Mouse (Mus musculus) left cerebral cortex, postnatal 25 days (tissue): ENCODE results near the gene Sprr2f. TPM values are rescaled to one million over a fixed set of nuclear protein-coding genes. Genes with fewer than 3 reads are reported as not detected.

ENCODE experiments used
- DNase-seq, 2 experiments: peaks; one replicate each; pipeline ENCODE4 v3.0.0; 2022; ENCODE audit warnings: low spot score in 2 of 2, mixed read lengths in 1 of 2
- intact Hi-C: fragments of 180-260 bp; cut with DNase I; formaldehyde crosslinking; loops from one replicate; pipeline ENCODE4 v1.15.1; 2025
- total RNA-seq, 2 experiments: library from RNA; stranded (reverse); gene quantifications; 2 replicates each; pipeline ENCODE4 v1.2.3; 2021

Sprr2f gene
- not detected for total RNA-seq

GRCm38 (mm10) chr3:92364887-92365286 is at the start of gene Sprr2f:
Gene Sprr2f, plus strand, starts transcription at chr3:92365187.
- intact Hi-C loops: no loop called here
- DNase-seq: no peak

GRCm38 (mm10) chr3:92316320-92316719 is 48.7 kb upstream of the Sprr2f start, which contains the start of gene Sprr2b:
Gene Sprr2b, plus strand, starts transcription at chr3:92316620.
- intact Hi-C loops: no loop called here
- no peak for DNase-seq

- DNase-seq: no peak
- intact Hi-C loops: no loop called here
These were observed 47.6 kb upstream of the Sprr2f start for GRCm38 (mm10) chr3:92317384-92317783.

- intact Hi-C loops: no loop called here
- DNase-seq: no peak
These were observed 28.7 kb upstream of the Sprr2f start for GRCm38 (mm10) chr3:92336278-92336677.

GRCm38 (mm10) chr3:92338840-92339239 is 26.1 kb upstream of the Sprr2f start, which contains the start of gene Sprr2d:
Gene Sprr2d, plus strand, starts transcription at chr3:92339140.
- DNase-seq: no peak
- intact Hi-C loops: no loop called here

GRCm38 (mm10) chr3:92351843-92352242 is 13.1 kb upstream of the Sprr2f start, which contains the start of gene Sprr2e:
Gene Sprr2e, plus strand, starts transcription at chr3:92352143.
- DNase-seq: no peak
- intact Hi-C loops: no loop called here

- intact Hi-C loops: no loop called here
- no peak for DNase-seq
These were observed 3.4 kb upstream of the Sprr2f start for GRCm38 (mm10) chr3:92361619-92362018.

GRCm38 (mm10) chr3:92373613-92374012 is 8.6 kb downstream of the Sprr2f start:
- DNase-seq: peak in 1 of 2 experiments; percentile 45
- intact Hi-C loops: no loop called here

- DNase-seq: no peak
- intact Hi-C loops: no loop called here
These were observed 20.4 kb downstream of the Sprr2f start, which contains the start of gene Sprr2h for GRCm38 (mm10) chr3:92385385-92385784. Gene Sprr2h, plus strand, starts transcription at chr3:92385685.

- intact Hi-C loops: loop anchor here (2.0 to 10.0 kb wide), 3 partner anchors 116 to 242 kb away; partner anchors contain the start of gene 2210017I01Rik
- peak in 1 of 2 experiments; percentile 13 for DNase-seq
These were observed 29.3 kb downstream of the Sprr2f start for GRCm38 (mm10) chr3:92394301-92394700.

- DNase-seq: no peak
- intact Hi-C loops: no loop called here
These were observed 42.7 kb downstream of the Sprr2f start, which contains the start of gene Sprr2i for GRCm38 (mm10) chr3:92407691-92408090. Gene Sprr2i, plus strand, starts transcription at chr3:92407991.

Other genes starting within 250 kb of the Sprr2f start
- gene Prr9, start 241.2 kb upstream of the Sprr2f start, total RNA-seq: not detected
- gene Lelp1, start 222.4 kb upstream of the Sprr2f start, total RNA-seq: not detected
- not detected for gene Sprr2a1, start 149.4 kb upstream of the Sprr2f start, total RNA-seq
- not detected for gene Sprr2a2, start 149.3 kb upstream of the Sprr2f start, total RNA-seq
- gene Sprr2a3, start 79.8 kb upstream of the Sprr2f start, total RNA-seq: not detected
- not detected for gene Sprr2b, start 48.6 kb upstream of the Sprr2f start, total RNA-seq
- not detected for gene Sprr2d, start 26.0 kb upstream of the Sprr2f start, total RNA-seq
- not detected for gene Sprr2e, start 13.0 kb upstream of the Sprr2f start, total RNA-seq
- gene Sprr2h, start 20.5 kb downstream of the Sprr2f start, total RNA-seq: not detected
- not detected for gene Sprr2i, start 42.8 kb downstream of the Sprr2f start, total RNA-seq
- not detected for gene Sprr2j-ps, start 52.9 kb downstream of the Sprr2f start, total RNA-seq
- gene Gm9774, start 64.2 kb downstream of the Sprr2f start, total RNA-seq: 1 to 10 TPM; 3.5 to 3.9 TPM
- not detected for gene Sprr2k, start 67.4 kb downstream of the Sprr2f start, total RNA-seq
- not detected for gene Sprr1b, start 73.6 kb downstream of the Sprr2f start, total RNA-seq
- gene Sprr3, start 93.5 kb downstream of the Sprr2f start, total RNA-seq: not detected
- not detected for gene Sprr1a, start 120.7 kb downstream of the Sprr2f start, total RNA-seq
- gene Sprr4, start 135.3 kb downstream of the Sprr2f start, total RNA-seq: not detected
- not detected for gene 2310046K23Rik, start 169.3 kb downstream of the Sprr2f start, total RNA-seq
- not detected for gene Ivl, start 208.5 kb downstream of the Sprr2f start, total RNA-seq
- not detected for gene Smcp, start 223.8 kb downstream of the Sprr2f start, total RNA-seq
- not detected for gene 2210017I01Rik, start 242.3 kb downstream of the Sprr2f start, total RNA-seq